Mouse (Mus musculus): ENCODE results near the gene Ctdspl. TPM values are rescaled to one million over a fixed set of nuclear protein-coding genes. Genes with fewer than 3 reads are reported as not detected.

The Ctdspl gene
- polyA plus RNA-seq, 1 experiment from 2014 or later, result 21.3 TPM

DNA sequence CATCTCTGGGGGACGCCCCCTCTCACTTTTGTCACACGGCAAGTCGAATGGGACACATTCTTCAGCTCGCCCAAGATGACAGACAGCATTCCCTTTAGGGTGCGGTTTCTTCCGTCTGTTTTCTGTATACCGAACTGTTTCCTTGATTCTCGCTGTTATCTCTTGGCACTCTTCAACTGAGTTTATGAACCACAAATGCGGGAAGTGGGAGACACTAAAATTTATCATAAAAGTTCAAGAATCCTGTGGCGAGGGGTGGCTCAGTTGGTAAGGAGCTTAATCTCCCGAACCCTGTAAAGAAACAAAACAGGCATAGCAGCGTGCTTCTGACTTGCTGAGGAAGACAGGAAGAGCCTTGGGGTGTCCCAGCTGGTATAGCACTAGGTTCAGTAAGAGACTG is 18.1 kb downstream of the Ctdspl start:
- Histone ChIP-seq H3K4me1 (replicated peaks; ENCODE audit: control insufficient read depth, insufficient read depth, low read length) (peaks cover 10% of the 10 kb centered on the region), H3K27me3 (replicated peaks; ENCODE audit: control insufficient read depth, insufficient read depth, low read length) (no peaks in the 10 kb centered on the region), H3K9me3 (ENCODE audit: control insufficient read depth, low read length) (no peaks in the 10 kb centered on the region), H3K9ac (ENCODE audit: low read length) (no peak overlapping the region), H3K36me3 (ENCODE audit: control insufficient read depth, insufficient read depth, low read length) (no peaks in the 10 kb centered on the region), H3K27ac (ENCODE audit: low read depth) (no peak overlapping the region), H3K4me3 (ENCODE audit: low read depth, low read length) (no peak overlapping the region), H3K4me2 (ENCODE audit: low read length) (no peak overlapping the region)
- WGBS, result 54% methylated on average over 12 of the region's 12 CpGs
- no peak for ATAC-seq (replicated peaks; ENCODE audit: low FRiP score, low TSS enrichment, low read depth)
- no peak for DNase-seq (ENCODE audit: low spot score)

DNA sequence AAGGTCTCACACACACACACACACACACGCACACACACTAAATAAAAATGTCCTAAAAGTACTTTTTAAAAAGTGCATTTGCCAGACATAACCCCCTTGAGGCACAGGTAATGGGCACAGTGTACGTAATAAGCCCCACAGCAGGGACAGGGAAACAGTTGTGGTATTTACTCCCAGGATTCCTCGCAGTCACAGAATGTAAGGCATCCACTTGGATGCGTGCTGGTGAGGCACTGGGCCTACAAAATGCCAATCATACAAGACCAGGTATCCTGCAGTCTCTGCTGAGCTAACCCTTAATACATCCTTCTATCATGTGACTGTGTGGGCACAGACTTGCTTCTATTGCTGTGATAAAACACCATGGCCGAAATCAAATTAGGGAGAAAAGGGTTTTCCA is 22.2 kb downstream of the Ctdspl start:
- no peaks in the 10 kb centered on the region for H3K27me3 ChIP-seq (replicated peaks; ENCODE audit: control insufficient read depth, insufficient read depth, low read length)
- no peak overlapping the region for H3K4me2 ChIP-seq (ENCODE audit: low read length)
- WGBS, result 84% methylated on average over 5 of the region's 5 CpGs
- H3K27ac ChIP-seq (ENCODE audit: low read depth), result no peak overlapping the region
- DNase-seq (ENCODE audit: low spot score), result no peak
- no peaks in the 10 kb centered on the region for H3K9me3 ChIP-seq (ENCODE audit: control insufficient read depth, low read length)
- H3K4me3 ChIP-seq (ENCODE audit: low read depth, low read length), result no peak overlapping the region
- H3K4me1 ChIP-seq (replicated peaks; ENCODE audit: control insufficient read depth, insufficient read depth, low read length), result peaks cover 7% of the 10 kb centered on the region; the same call in 1 of the 2 replicates
- no peak overlapping the region for H3K9ac ChIP-seq (ENCODE audit: low read length)
- H3K36me3 ChIP-seq (ENCODE audit: control insufficient read depth, insufficient read depth, low read length), result no peaks in the 10 kb centered on the region
- no peak for ATAC-seq (replicated peaks; ENCODE audit: low FRiP score, low TSS enrichment, low read depth)

DNA sequence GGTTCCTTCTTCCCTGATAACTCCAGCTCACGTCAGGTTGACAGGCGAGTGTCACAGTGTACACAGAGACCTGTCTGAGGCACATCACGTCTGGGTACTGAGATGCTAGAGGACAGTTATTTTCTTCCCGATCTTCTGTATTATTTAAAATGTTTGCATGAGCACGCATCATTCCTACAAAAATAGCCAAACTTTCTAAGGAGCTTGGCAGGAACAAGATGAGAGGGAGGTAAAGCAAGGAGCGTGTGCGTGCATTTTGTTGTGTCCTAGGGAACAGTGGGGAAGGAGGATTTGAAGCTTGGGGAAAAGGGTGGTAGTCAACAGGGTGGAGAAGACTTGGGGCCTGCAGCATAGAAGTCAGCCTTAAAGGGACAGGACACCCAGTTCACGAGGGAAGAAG is 22.9 kb downstream of the Ctdspl start:
- ATAC-seq (replicated peaks; ENCODE audit: low FRiP score, low TSS enrichment, low read depth) (no peak), DNase-seq (ENCODE audit: low spot score) (no peak)
- 84% methylated on average over 8 of the region's 8 CpGs for WGBS
- H3K27me3 ChIP-seq (replicated peaks; ENCODE audit: control insufficient read depth, insufficient read depth, low read length), result no peaks in the 10 kb centered on the region
- H3K9me3 ChIP-seq (ENCODE audit: control insufficient read depth, low read length), result no peaks in the 10 kb centered on the region
- H3K4me1 ChIP-seq (replicated peaks; ENCODE audit: control insufficient read depth, insufficient read depth, low read length), result 0 out of 2 replicates have a peak, but pooled peaks cover 7% of the 10 kb centered on the region
- no peak overlapping the region for H3K4me3 ChIP-seq (ENCODE audit: low read depth, low read length)
- H3K9ac ChIP-seq (ENCODE audit: low read length), result no peak overlapping the region
- no peak overlapping the region for H3K4me2 ChIP-seq (ENCODE audit: low read length)
- H3K27ac ChIP-seq (ENCODE audit: low read depth), result no peak overlapping the region
- H3K36me3 ChIP-seq (ENCODE audit: control insufficient read depth, insufficient read depth, low read length), result no peaks in the 10 kb centered on the region

DNA sequence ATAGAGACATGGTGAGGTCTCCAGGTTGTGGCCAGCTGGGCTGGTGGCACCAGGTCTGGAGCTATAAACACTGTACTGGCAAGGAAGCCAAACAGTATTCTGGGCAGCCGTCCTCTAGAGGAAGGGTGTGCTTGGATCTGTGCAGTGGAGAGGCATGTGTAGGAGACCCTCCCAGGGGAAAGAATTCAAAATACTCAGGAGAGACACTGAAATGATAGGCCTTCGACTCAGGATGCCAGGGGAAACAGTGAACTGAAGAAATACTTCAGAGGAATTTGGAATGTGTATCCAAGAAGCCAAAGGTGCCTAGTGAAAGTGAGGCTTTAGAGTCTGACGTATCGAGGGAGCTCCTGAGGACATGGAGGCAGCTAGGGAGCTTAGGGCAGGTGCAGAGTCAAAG is 23.4 kb downstream of the Ctdspl start:
- Histone ChIP-seq H3K4me1 (replicated peaks; ENCODE audit: control insufficient read depth, insufficient read depth, low read length) (0 out of 2 replicates have a peak, but pooled peaks cover 2% of the 10 kb centered on the region), H3K9me3 (ENCODE audit: control insufficient read depth, low read length) (no peaks in the 10 kb centered on the region), H3K27ac (ENCODE audit: low read depth) (no peak overlapping the region), H3K9ac (ENCODE audit: low read length) (no peak overlapping the region), H3K4me3 (ENCODE audit: low read depth, low read length) (no peak overlapping the region), H3K4me2 (ENCODE audit: low read length) (no peak overlapping the region), H3K36me3 (ENCODE audit: control insufficient read depth, insufficient read depth, low read length) (no peaks in the 10 kb centered on the region), H3K27me3 (replicated peaks; ENCODE audit: control insufficient read depth, insufficient read depth, low read length) (no peaks in the 10 kb centered on the region)
- DNase-seq (ENCODE audit: low spot score) (no peak), ATAC-seq (replicated peaks; ENCODE audit: low FRiP score, low TSS enrichment, low read depth) (no peak)
- 56% methylated on average over 4 of the region's 4 CpGs for WGBS

DNA sequence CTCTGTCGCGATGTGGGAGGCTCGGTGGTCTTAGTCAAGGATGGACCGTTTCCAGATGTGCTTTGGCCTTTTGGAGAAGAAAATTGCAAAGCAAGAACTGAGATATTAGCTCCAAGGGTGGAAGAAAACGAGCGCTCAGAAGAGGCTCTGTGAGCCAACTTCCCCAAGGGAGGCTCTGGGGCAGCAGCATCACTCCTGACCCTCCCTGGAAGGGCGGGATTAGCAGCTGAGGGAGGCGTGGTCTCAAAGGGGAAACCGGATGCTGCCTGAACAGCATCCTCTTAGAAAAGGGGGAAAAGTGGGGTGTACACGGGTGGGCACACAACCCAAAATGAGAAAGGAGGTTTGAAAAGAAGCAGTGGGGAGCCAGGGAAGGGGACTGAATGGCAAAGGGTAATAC is 23.8 kb downstream of the Ctdspl start:
- Histone ChIP-seq H3K4me1 (replicated peaks; ENCODE audit: control insufficient read depth, insufficient read depth, low read length) (0 out of 2 replicates have a peak, but pooled peaks cover 2% of the 10 kb centered on the region), H3K4me2 (ENCODE audit: low read length) (no peak overlapping the region), H3K27me3 (replicated peaks; ENCODE audit: control insufficient read depth, insufficient read depth, low read length) (no peaks in the 10 kb centered on the region), H3K9me3 (ENCODE audit: control insufficient read depth, low read length) (no peaks in the 10 kb centered on the region), H3K4me3 (ENCODE audit: low read depth, low read length) (no peak overlapping the region), H3K27ac (ENCODE audit: low read depth) (no peak overlapping the region), H3K9ac (ENCODE audit: low read length) (no peak overlapping the region), H3K36me3 (ENCODE audit: control insufficient read depth, insufficient read depth, low read length) (no peaks in the 10 kb centered on the region)
- no peak for DNase-seq (ENCODE audit: low spot score)
- no peak for ATAC-seq (replicated peaks; ENCODE audit: low FRiP score, low TSS enrichment, low read depth)
- WGBS, result 68% methylated on average over 10 of the region's 10 CpGs

DNA sequence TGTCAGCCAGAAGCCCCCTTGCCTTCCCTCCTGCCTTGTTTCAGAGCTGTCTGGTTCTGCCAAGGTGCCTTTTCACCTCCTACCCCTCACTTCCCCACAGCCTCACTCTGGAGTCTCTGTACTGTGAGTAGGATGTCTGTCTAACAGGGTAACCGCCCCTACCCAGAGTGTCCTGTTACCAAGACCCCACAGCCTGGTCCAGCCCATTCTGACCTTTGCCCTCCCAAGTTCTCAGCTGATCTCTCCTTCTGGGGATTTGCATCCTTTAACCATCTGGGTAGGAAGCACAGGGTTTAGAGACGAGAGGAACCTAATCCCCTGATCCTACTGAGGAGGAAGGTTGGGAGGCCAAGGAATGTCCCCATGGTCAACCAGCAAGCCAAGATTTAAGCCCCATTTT is 24.5 kb downstream of the Ctdspl start:
- WGBS, result 53% methylated on average over 2 of the region's 2 CpGs

DNA sequence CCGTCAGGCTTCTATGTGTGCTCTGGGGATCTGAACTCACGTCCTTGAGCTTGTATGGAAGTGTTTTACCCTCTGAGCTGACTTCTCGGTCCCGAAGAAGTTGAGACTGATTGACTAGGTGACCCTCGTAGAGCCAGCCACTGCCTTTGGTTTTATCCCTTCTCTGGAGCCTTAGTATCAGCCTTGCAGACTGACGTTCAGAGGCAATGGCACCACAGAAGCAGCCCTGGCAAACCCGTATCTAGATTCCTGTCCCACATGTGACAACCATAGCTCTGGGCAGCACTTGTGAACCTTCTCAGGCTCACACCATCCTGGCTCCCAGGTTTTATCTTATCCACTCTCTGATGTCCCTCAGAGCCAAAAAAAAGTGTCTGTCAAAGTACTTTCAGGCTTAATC is 25.1 kb downstream of the Ctdspl start:
- DNase-seq (ENCODE audit: low spot score) (no peak), ATAC-seq (replicated peaks; ENCODE audit: low FRiP score, low TSS enrichment, low read depth) (no peak)
- H3K9me3 ChIP-seq (ENCODE audit: control insufficient read depth, low read length), result no peaks in the 10 kb centered on the region
- no peak overlapping the region for H3K4me2 ChIP-seq (ENCODE audit: low read length)
- 0 out of 2 replicates have a peak, but pooled peaks cover 2% of the 10 kb centered on the region for H3K4me1 ChIP-seq (replicated peaks; ENCODE audit: control insufficient read depth, insufficient read depth, low read length)
- 92% methylated on average over 7 of the region's 7 CpGs for WGBS
- no peaks in the 10 kb centered on the region for H3K27me3 ChIP-seq (replicated peaks; ENCODE audit: control insufficient read depth, insufficient read depth, low read length)
- no peak overlapping the region for H3K4me3 ChIP-seq (ENCODE audit: low read depth, low read length)
- no peak overlapping the region for H3K27ac ChIP-seq (ENCODE audit: low read depth)
- H3K9ac ChIP-seq (ENCODE audit: low read length), result no peak overlapping the region
- H3K36me3 ChIP-seq (ENCODE audit: control insufficient read depth, insufficient read depth, low read length), result no peaks in the 10 kb centered on the region

More for the DNA sequence above, 24.5 kb downstream of the Ctdspl start:
- Histone ChIP-seq H3K4me3 (ENCODE audit: low read depth, low read length) (no peak overlapping the region), H3K9ac (ENCODE audit: low read length) (no peak overlapping the region), H3K36me3 (ENCODE audit: control insufficient read depth, insufficient read depth, low read length) (no peaks in the 10 kb centered on the region), H3K9me3 (ENCODE audit: control insufficient read depth, low read length) (no peaks in the 10 kb centered on the region), H3K4me2 (ENCODE audit: low read length) (no peak overlapping the region), H3K4me1 (replicated peaks; ENCODE audit: control insufficient read depth, insufficient read depth, low read length) (0 out of 2 replicates have a peak, but pooled peaks cover 2% of the 10 kb centered on the region), H3K27ac (ENCODE audit: low read depth) (no peak overlapping the region), H3K27me3 (replicated peaks; ENCODE audit: control insufficient read depth, insufficient read depth, low read length) (no peaks in the 10 kb centered on the region)
- no peak for DNase-seq (ENCODE audit: low spot score)
- no peak for ATAC-seq (replicated peaks; ENCODE audit: low FRiP score, low TSS enrichment, low read depth)

DNA sequence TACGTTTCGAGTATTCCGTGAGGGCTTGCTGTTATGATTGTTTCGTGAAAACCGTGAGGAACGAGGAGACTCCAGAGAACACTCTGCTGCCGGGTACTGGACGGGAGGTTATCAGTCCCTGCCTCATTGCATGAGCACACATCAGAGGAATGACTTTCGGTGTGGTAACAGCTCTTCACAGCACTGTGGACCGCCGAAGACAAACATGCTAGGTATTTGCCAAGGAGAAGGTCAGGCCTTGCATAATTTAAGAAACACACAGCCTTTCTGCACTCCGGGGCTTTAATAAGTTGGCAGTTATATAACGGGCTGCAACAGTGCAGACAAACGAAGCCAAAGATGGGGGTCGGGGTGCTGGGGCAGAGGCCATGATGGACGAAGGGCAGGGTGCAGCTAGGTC is 25.9 kb downstream of the Ctdspl start:
- WGBS, result 76% methylated on average over 16 of the region's 16 CpGs
- no peak for ATAC-seq (replicated peaks; ENCODE audit: low FRiP score, low TSS enrichment, low read depth)
- H3K9ac ChIP-seq (ENCODE audit: low read length), result no peak overlapping the region
- no peak overlapping the region for H3K4me3 ChIP-seq (ENCODE audit: low read depth, low read length)
- no peaks in the 10 kb centered on the region for H3K36me3 ChIP-seq (ENCODE audit: control insufficient read depth, insufficient read depth, low read length)
- no peak overlapping the region for H3K27ac ChIP-seq (ENCODE audit: low read depth)
- DNase-seq (ENCODE audit: low spot score), result no peak
- no peaks in the 10 kb centered on the region for H3K27me3 ChIP-seq (replicated peaks; ENCODE audit: control insufficient read depth, insufficient read depth, low read length)
- H3K9me3 ChIP-seq (ENCODE audit: control insufficient read depth, low read length), result no peaks in the 10 kb centered on the region
- H3K4me2 ChIP-seq (ENCODE audit: low read length), result no peak overlapping the region
- 0 out of 2 replicates have a peak, but pooled peaks cover 2% of the 10 kb centered on the region for H3K4me1 ChIP-seq (replicated peaks; ENCODE audit: control insufficient read depth, insufficient read depth, low read length)

DNA sequence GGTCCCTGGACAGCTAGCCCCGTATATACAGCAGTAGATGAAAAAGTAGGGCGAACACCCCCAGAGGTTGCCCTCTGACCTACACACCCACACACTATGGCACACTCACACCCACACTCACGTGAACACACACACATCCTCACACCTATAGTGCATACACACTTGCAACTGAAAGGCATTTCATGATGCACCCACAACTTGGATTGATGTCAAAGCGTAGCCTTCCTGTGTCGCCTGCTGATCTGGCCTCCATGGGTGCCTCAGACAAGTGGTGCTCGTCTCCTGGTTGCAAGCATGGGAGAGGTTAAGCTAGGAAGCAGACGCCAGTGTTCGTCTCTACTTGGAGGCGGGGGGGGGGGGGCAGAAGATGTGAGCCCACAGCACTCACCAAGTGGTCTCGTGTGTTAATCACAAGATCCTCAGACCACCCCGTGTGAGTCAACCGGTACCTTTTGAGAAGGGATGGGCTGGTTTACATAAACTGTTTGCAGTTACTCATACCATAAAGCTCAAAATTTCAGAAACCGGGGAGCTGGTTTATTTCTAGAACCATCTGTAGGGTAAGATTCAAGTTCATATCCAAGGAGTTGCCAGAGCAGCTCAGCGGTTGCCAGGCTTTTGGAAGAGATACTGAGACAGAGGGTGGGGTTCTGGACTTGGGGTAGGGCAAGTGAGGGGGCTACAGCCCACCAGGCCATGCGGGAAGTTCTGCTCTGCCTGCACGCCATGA is 27.4 kb downstream of the Ctdspl start:
- WGBS, result 67% methylated on average over 16 of the region's 16 CpGs
- Histone ChIP-seq H3K9me3 (ENCODE audit: control insufficient read depth, low read length) (no peaks in the 10 kb centered on the region), H3K4me3 (ENCODE audit: low read depth, low read length) (no peak overlapping the region), H3K36me3 (ENCODE audit: control insufficient read depth, insufficient read depth, low read length) (0 out of 2 replicates have a peak, but pooled peaks cover 3% of the 10 kb centered on the region), H3K4me2 (ENCODE audit: low read length) (no peak overlapping the region), H3K9ac (ENCODE audit: low read length) (no peak overlapping the region), H3K4me1 (replicated peaks; ENCODE audit: control insufficient read depth, insufficient read depth, low read length) (0 out of 2 replicates have a peak, but pooled peaks cover 5% of the 10 kb centered on the region), H3K27ac (ENCODE audit: low read depth) (no peak overlapping the region), H3K27me3 (replicated peaks; ENCODE audit: control insufficient read depth, insufficient read depth, low read length) (no peaks in the 10 kb centered on the region)
- ATAC-seq (replicated peaks; ENCODE audit: low FRiP score, low TSS enrichment, low read depth), result no peak
- DNase-seq (ENCODE audit: low spot score), result no peak
